Mouse (Mus musculus): ENCODE results near the gene Olfr1148.

Gene Olfr1148

GRCm38 (mm10) chr2:87830233-87830632 lies at the start of gene Olfr1148:
Gene Olfr1148, plus strand, starts transcription at chr2:87830533.
- H3K27me3 ChIP-seq (ENCODE audit: insufficient read depth, low read length): no peaks in the 10 kb centered on the region
- no peaks in the 10 kb centered on the region for H3K4me1 ChIP-seq (replicated peaks; ENCODE audit: low read depth, low read length)
- H3K9me3 ChIP-seq (ENCODE audit: low read length): no peaks in the 10 kb centered on the region
- no peak within 1 kb of the TSS for H3K4me3 ChIP-seq (replicated peaks; ENCODE audit: low read length)
- no peaks in the 10 kb centered on the region for H3K36me3 ChIP-seq (ENCODE audit: insufficient read depth, low read length)
- no peak for TF ChIP-seq NANOG (IDR thresholded peaks at IDR 0.05; ENCODE audit: borderline replicate concordance, low read length)
- TF ChIP-seq CTCF (conservative IDR thresholded peaks at IDR 0.05; ENCODE audit: low read length): no peak
- TF ChIP-seq POU5F1 (IDR thresholded peaks at IDR 0.05; ENCODE audit: borderline replicate concordance, low read length): no peak

- H3K9me3 ChIP-seq (ENCODE audit: low read length): no peaks in the 10 kb centered on the region
- no peak within 1 kb of the TSS for H3K4me3 ChIP-seq (replicated peaks; ENCODE audit: low read length)
- no peaks in the 10 kb centered on the region for H3K36me3 ChIP-seq (ENCODE audit: insufficient read depth, low read length)
- TF ChIP-seq POU5F1 (IDR thresholded peaks at IDR 0.05; ENCODE audit: borderline replicate concordance, low read length) (no peak), NANOG (IDR thresholded peaks at IDR 0.05; ENCODE audit: borderline replicate concordance, low read length) (no peak), CTCF (conservative IDR thresholded peaks at IDR 0.05; ENCODE audit: low read length) (no peak)
- no peaks in the 10 kb centered on the region for H3K27me3 ChIP-seq (ENCODE audit: insufficient read depth, low read length)
- H3K4me1 ChIP-seq (replicated peaks; ENCODE audit: low read depth, low read length): no peaks in the 10 kb centered on the region
Observed at GRCm38 (mm10) chr2:87800292-87800691, 30.0 kb upstream of the Olfr1148 start, which contains the start of gene Olfr1143. Gene Olfr1143, plus strand, starts transcription at chr2:87800592.

GRCm38 (mm10) chr2:87809522-87809921 lies 20.8 kb upstream of the Olfr1148 start, which contains the start of gene Olfr1145:
Gene Olfr1145, plus strand, starts transcription at chr2:87809822.
- no peak for TF ChIP-seq CTCF (conservative IDR thresholded peaks at IDR 0.05; ENCODE audit: low read length)
- no peak for TF ChIP-seq NANOG (IDR thresholded peaks at IDR 0.05; ENCODE audit: borderline replicate concordance, low read length)
- TF ChIP-seq POU5F1 (IDR thresholded peaks at IDR 0.05; ENCODE audit: borderline replicate concordance, low read length): no peak
- Histone ChIP-seq H3K4me1 (replicated peaks; ENCODE audit: low read depth, low read length) (no peaks in the 10 kb centered on the region), H3K27me3 (ENCODE audit: insufficient read depth, low read length) (no peaks in the 10 kb centered on the region), H3K9me3 (ENCODE audit: low read length) (no peaks in the 10 kb centered on the region), H3K36me3 (ENCODE audit: insufficient read depth, low read length) (no peaks in the 10 kb centered on the region), H3K4me3 (replicated peaks; ENCODE audit: low read length) (no peak within 1 kb of the TSS)

GRCm38 (mm10) chr2:87843693-87844092 lies 13.4 kb downstream of the Olfr1148 start, which contains the start of gene Olfr1150-ps1:
Gene Olfr1150-ps1, plus strand, starts transcription at chr2:87843993.
- no peaks in the 10 kb centered on the region for H3K9me3 ChIP-seq (ENCODE audit: low read length)
- no peak for TF ChIP-seq POU5F1 (IDR thresholded peaks at IDR 0.05; ENCODE audit: borderline replicate concordance, low read length)
- no peak for TF ChIP-seq CTCF (conservative IDR thresholded peaks at IDR 0.05; ENCODE audit: low read length)
- TF ChIP-seq NANOG (IDR thresholded peaks at IDR 0.05; ENCODE audit: borderline replicate concordance, low read length): no peak
- no peaks in the 10 kb centered on the region for H3K36me3 ChIP-seq (ENCODE audit: insufficient read depth, low read length)
- no peaks in the 10 kb centered on the region for H3K4me1 ChIP-seq (replicated peaks; ENCODE audit: low read depth, low read length)
- H3K4me3 ChIP-seq (replicated peaks; ENCODE audit: low read length): no peak within 1 kb of the TSS
- no peaks in the 10 kb centered on the region for H3K27me3 ChIP-seq (ENCODE audit: insufficient read depth, low read length)

GRCm38 (mm10) chr2:87855562-87855961 lies 25.2 kb downstream of the Olfr1148 start, which contains the start of gene Olfr1151:
Gene Olfr1151, plus strand, starts transcription at chr2:87855862.
- Histone ChIP-seq H3K9me3 (ENCODE audit: low read length) (no peaks in the 10 kb centered on the region), H3K4me3 (replicated peaks; ENCODE audit: low read length) (no peak within 1 kb of the TSS), H3K4me1 (replicated peaks; ENCODE audit: low read depth, low read length) (no peaks in the 10 kb centered on the region), H3K36me3 (ENCODE audit: insufficient read depth, low read length) (no peaks in the 10 kb centered on the region), H3K27me3 (ENCODE audit: insufficient read depth, low read length) (no peaks in the 10 kb centered on the region)
- TF ChIP-seq NANOG (IDR thresholded peaks at IDR 0.05; ENCODE audit: borderline replicate concordance, low read length) (no peak), CTCF (conservative IDR thresholded peaks at IDR 0.05; ENCODE audit: low read length) (no peak), POU5F1 (IDR thresholded peaks at IDR 0.05; ENCODE audit: borderline replicate concordance, low read length) (no peak)

- no peaks in the 10 kb centered on the region for H3K36me3 ChIP-seq (ENCODE audit: insufficient read depth, low read length)
- H3K9me3 ChIP-seq (ENCODE audit: low read length): peaks cover 14% of the 10 kb centered on the region
- TF ChIP-seq CTCF (conservative IDR thresholded peaks at IDR 0.05; ENCODE audit: low read length): no peak
- no peak for TF ChIP-seq POU5F1 (IDR thresholded peaks at IDR 0.05; ENCODE audit: borderline replicate concordance, low read length)
- TF ChIP-seq NANOG (IDR thresholded peaks at IDR 0.05; ENCODE audit: borderline replicate concordance, low read length): no peak
- no peaks in the 10 kb centered on the region for H3K27me3 ChIP-seq (ENCODE audit: insufficient read depth, low read length)
- no peak within 1 kb of the TSS for H3K4me3 ChIP-seq (replicated peaks; ENCODE audit: low read length)
- no peaks in the 10 kb centered on the region for H3K4me1 ChIP-seq (replicated peaks; ENCODE audit: low read depth, low read length)
Observed at GRCm38 (mm10) chr2:87866192-87866591, 35.9 kb downstream of the Olfr1148 start, which contains the start of gene Olfr1152. Gene Olfr1152, plus strand, starts transcription at chr2:87866492.
